Comparison of ENCODE assay signal across 20 mouse cellular contexts in the genomic region with DNA sequence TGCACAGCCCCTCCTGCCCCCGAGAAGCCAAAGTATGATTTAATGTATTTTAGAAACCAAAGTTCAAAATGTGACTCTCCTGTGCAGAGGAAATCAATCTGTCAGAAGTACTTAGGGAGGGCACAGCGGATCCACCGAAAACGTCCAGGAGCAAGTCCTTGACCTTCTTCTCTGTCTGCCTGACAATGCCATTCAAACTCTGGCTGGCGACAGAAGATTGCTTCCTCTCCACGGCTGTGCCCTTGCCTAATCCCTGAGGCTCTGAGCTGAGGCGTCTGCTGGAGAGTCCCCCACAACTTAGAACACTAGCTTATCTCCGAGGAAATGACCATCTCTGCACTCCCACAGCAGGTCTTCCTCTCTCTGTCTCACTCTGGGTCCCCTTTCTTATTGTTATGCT.
DNase-seq lines count a peak whose midpoint lies in the region; ATAC-seq lines count a peak whose summit lies in the region.
"Had no signal": no experiment of that assay in that cellular context is flagged by ENCODE, and none has a peak within 500 bp of the region (broad histone marks: within the 10 kb centered on the region; RNA-seq: fewer than 3 reads in every experiment).

No protein-coding gene starts in this region.

- no peaks in the 10 kb centered on the region for H3K9me3 ChIP-seq in forebrain, embryonic 10.5 days
- no peaks in the 10 kb centered on the region for H3K9me3 ChIP-seq in forebrain, embryonic 12.5 days
- H3K9me3 ChIP-seq in hindbrain, embryonic 10.5 days = no peaks in the 10 kb centered on the region
- no peaks in the 10 kb centered on the region for H3K9me3 ChIP-seq in hindbrain, embryonic 14.5 days (ENCODE audit: control insufficient read depth, low read length)
- H3K9me3 ChIP-seq in limb, embryonic 10.5 days (replicated peaks) = no peaks in the 10 kb centered on the region
- H3K9me3 ChIP-seq: embryonic facial prominence, embryonic 15.5 days; heart, embryonic 15.5 days; hindbrain, embryonic 12.5 days; intestine, embryonic 15.5 days had no signal

- no peak for ATAC-seq in forebrain, embryonic 12.5 days (ENCODE audit: low FRiP score)
- ATAC-seq in hindbrain, embryonic 14.5 days (ENCODE audit: low FRiP score) = no peak
- ATAC-seq: forebrain, embryonic 16.5 days; hindbrain, postnatal 0 days; intestine, embryonic 15.5 days had no signal

- H3K4me1 ChIP-seq in forebrain, embryonic 10.5 days = peaks cover 45% of the 10 kb centered on the region
- peaks cover 24% of the 10 kb centered on the region for H3K4me1 ChIP-seq in forebrain, embryonic 12.5 days
- H3K4me1 ChIP-seq in hindbrain, embryonic 10.5 days (replicated peaks) = peaks cover 51% of the 10 kb centered on the region
- H3K4me1 ChIP-seq in hindbrain, embryonic 14.5 days (replicated peaks; ENCODE audit: control insufficient read depth, insufficient read depth, low read length) = peaks cover 6% of the 10 kb centered on the region; the same call in 1 of the 2 replicates
- peaks cover 13% of the 10 kb centered on the region; the same call in 1 of the 2 replicates for H3K4me1 ChIP-seq in limb, embryonic 10.5 days
- H3K4me1 ChIP-seq: embryonic facial prominence, embryonic 15.5 days had no signal

- 57% methylated on average over 8 of the region's 8 CpGs for WGBS in forebrain, embryonic 10.5 days
- WGBS in forebrain, embryonic 12.5 days = 51% methylated on average over 8 of the region's 8 CpGs
- 58% methylated on average over 8 of the region's 8 CpGs for WGBS in hindbrain, embryonic 10.5 days
- WGBS in hindbrain, embryonic 14.5 days = 49% methylated on average over 8 of the region's 8 CpGs
- WGBS in limb, embryonic 10.5 days = 70% methylated on average over 8 of the region's 8 CpGs

- H3K27me3 ChIP-seq in forebrain, embryonic 10.5 days (ENCODE audit: poor library complexity, severe bottlenecking) = no peaks in the 10 kb centered on the region
- no peaks in the 10 kb centered on the region for H3K27me3 ChIP-seq in forebrain, embryonic 12.5 days
- no peaks in the 10 kb centered on the region for H3K27me3 ChIP-seq in hindbrain, embryonic 10.5 days (ENCODE audit: insufficient read depth, poor library complexity, severe bottlenecking)
- H3K27me3 ChIP-seq in hindbrain, embryonic 14.5 days (ENCODE audit: control insufficient read depth, insufficient read depth, low read length) = no peaks in the 10 kb centered on the region
- H3K27me3 ChIP-seq in limb, embryonic 10.5 days (ENCODE audit: low read depth, poor library complexity, severe bottlenecking) = no peaks in the 10 kb centered on the region
- H3K27me3 ChIP-seq: embryonic facial prominence, embryonic 15.5 days; heart, embryonic 15.5 days; hindbrain, embryonic 12.5 days; intestine, embryonic 15.5 days had no signal

- no peak overlapping the region for H3K4me2 ChIP-seq in forebrain, embryonic 12.5 days
- no peak overlapping the region for H3K4me2 ChIP-seq in hindbrain, embryonic 14.5 days (replicated peaks)
- H3K4me2 ChIP-seq: embryonic facial prominence, embryonic 15.5 days; heart, embryonic 15.5 days; hindbrain, embryonic 12.5 days; intestine, embryonic 15.5 days had no signal

- 0 out of 2 replicates have a peak overlapping the region, but pooled peaks have one; percentile 20 for H3K27ac ChIP-seq in forebrain, embryonic 10.5 days
- H3K27ac ChIP-seq in forebrain, embryonic 12.5 days = no peak overlapping the region
- 0 out of 2 replicates have a peak overlapping the region, but pooled peaks have one; percentile 29 for H3K27ac ChIP-seq in hindbrain, embryonic 10.5 days
- H3K27ac ChIP-seq in hindbrain, embryonic 14.5 days = no peak overlapping the region
- no peak overlapping the region for H3K27ac ChIP-seq in limb, embryonic 10.5 days
- H3K27ac ChIP-seq: embryonic facial prominence, embryonic 15.5 days; heart, embryonic 15.5 days; hindbrain, embryonic 12.5 days; hindbrain, postnatal 0 days; intestine, embryonic 15.5 days had no signal

- H3K4me3 ChIP-seq in forebrain, embryonic 10.5 days = no peak overlapping the region
- no peak overlapping the region for H3K4me3 ChIP-seq in forebrain, embryonic 12.5 days (replicated peaks)
- no peak overlapping the region for H3K4me3 ChIP-seq in hindbrain, embryonic 10.5 days
- H3K4me3 ChIP-seq in hindbrain, embryonic 14.5 days (replicated peaks; ENCODE audit: low read length) = no peak overlapping the region
- no peak overlapping the region for H3K4me3 ChIP-seq in limb, embryonic 10.5 days
- H3K4me3 ChIP-seq: embryonic facial prominence, embryonic 15.5 days; erythroblast, embryonic 14.5 days; heart, embryonic 15.5 days; hindbrain, embryonic 12.5 days; intestine, embryonic 15.5 days had no signal

- DNase-seq in forebrain, embryonic 10.5 days (ENCODE audit: extremely low spot score, low spot score) = no peak
- no peak for DNase-seq in hindbrain, embryonic 10.5 days (ENCODE audit: low spot score)
- DNase-seq in hindbrain, embryonic 14.5 days (ENCODE audit: low spot score) = no peak
- peak; percentile 63 for DNase-seq in adrenal gland, adult 8-10 months
- DNase-seq in adrenal gland, postnatal 36 days = peak; percentile 63 to 73
- DNase-seq in limb, embryonic 10.5 days (ENCODE audit: low spot score) = no peak
- DNase-seq: cerebellum, adult 11 months; cerebellum, adult 8-10 months; cerebellum, postnatal 14 days; embryo, embryonic 11 days; gastrocnemius, postnatal 14 days; kidney, adult 18-20 months had no signal

- no peaks in the 10 kb centered on the region for H3K36me3 ChIP-seq in forebrain, embryonic 10.5 days (replicated peaks)
- no peaks in the 10 kb centered on the region for H3K36me3 ChIP-seq in forebrain, embryonic 12.5 days (replicated peaks)
- H3K36me3 ChIP-seq in hindbrain, embryonic 10.5 days = no peaks in the 10 kb centered on the region
- no peaks in the 10 kb centered on the region for H3K36me3 ChIP-seq in hindbrain, embryonic 14.5 days (replicated peaks; ENCODE audit: control insufficient read depth, insufficient read depth)
- no peaks in the 10 kb centered on the region for H3K36me3 ChIP-seq in limb, embryonic 10.5 days
- H3K36me3 ChIP-seq: embryonic facial prominence, embryonic 15.5 days; heart, embryonic 15.5 days; hindbrain, embryonic 12.5 days; intestine, embryonic 15.5 days had no signal

- no peak overlapping the region for H3K9ac ChIP-seq in forebrain, embryonic 12.5 days
- no peak overlapping the region for H3K9ac ChIP-seq in hindbrain, embryonic 14.5 days
- H3K9ac ChIP-seq: embryonic facial prominence, embryonic 15.5 days; heart, embryonic 15.5 days; hindbrain, embryonic 12.5 days; intestine, embryonic 15.5 days had no signal

Comparison
In these comparisons a context has a peak if more than half of its experiments do, and no peak if none do; other contexts are left out.
1. H3K27ac ChIP-seq: peak in forebrain, embryonic 10.5 days (single experiment) and hindbrain, embryonic 10.5 days (single experiment); none in forebrain, embryonic 12.5 days (single experiment), hindbrain, embryonic 14.5 days (single experiment) and limb, embryonic 10.5 days (single experiment).
2. DNase-seq: peak in adrenal gland, adult 8-10 months (single experiment) and adrenal gland, postnatal 36 days (2 of 2); none in forebrain, embryonic 10.5 days (single experiment), hindbrain, embryonic 10.5 days (single experiment), hindbrain, embryonic 14.5 days (single experiment) and limb, embryonic 10.5 days (single experiment).